Mouse (Mus musculus) cerebellum, postnatal 25 days (tissue): ENCODE results near the gene Snrpf.
"Not testable (repeated sequence)": the region's sequence is repeated elsewhere in the genome, so short reads cannot be mapped to it uniquely, and the experiment has no call there.

Experiments
- DNase-seq, 2 experiments: peaks; one replicate each; pipeline ENCODE4 v3.0.0; 2021; ENCODE audit warnings: mixed read lengths in 2 of 2

Snrpf gene

GRCm38 (mm10) chr10:93574966-93575365 is 14.5 kb downstream of the Snrpf start:
- DNase-seq = no peak

DNA sequence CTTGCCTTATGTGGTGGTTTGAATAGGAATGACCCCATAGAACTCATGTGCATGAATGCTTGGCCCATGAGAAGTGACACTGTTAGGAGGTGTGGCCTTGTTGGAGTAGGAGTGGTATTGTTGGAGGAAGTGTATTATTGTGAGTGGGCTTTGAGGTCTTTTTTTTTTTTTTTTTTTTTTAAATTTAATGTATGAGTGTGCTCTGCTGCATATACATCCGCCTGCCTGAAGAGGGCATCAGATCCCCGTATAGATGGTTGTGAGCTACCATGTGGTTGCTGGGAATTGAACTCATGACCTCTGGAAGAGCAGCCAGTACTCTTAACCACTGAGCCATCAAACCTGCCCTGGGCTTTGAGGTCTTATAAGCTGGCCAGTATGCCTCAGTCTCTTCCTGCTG is 17.3 kb downstream of the Snrpf start:
- no peak for DNase-seq

- DNase-seq = no peak
Measured at GRCm38 (mm10) chr10:93568671-93569070, 20.8 kb downstream of the Snrpf start.

DNA sequence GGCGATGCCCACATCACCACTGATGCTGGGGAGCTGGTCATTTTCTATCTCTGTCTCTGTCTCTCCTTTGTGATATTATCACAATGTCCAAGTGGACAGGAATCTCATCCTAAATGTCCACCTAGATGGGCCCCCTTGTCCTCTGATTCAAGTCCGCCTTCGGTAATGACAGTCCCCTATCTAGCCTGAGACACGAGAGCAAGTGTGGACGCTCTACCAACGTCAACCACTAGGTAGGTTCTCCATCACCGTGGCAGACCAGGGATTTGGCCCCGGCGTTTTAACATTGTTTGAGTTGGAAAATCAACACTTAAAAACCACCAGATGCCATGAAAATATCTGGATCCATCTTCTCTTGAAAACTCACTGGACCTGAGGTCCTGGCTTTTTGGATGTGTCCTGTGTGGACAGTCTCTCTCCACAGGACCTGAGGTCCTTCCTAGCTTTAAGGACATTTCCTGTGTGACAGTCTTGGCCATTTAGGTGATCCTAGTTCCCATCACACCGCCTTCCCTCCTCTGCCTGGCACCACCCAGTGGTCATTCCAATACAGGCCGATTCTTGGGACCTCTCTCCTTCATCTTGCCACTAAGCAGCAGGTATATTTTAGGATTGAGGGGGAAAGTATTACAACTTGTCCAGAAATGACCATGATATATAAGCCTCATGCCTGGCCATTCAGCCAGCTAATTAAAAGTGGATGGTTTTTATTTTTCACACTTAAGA is 21.5 kb downstream of the Snrpf start:
- DNase-seq = no peak

DNA sequence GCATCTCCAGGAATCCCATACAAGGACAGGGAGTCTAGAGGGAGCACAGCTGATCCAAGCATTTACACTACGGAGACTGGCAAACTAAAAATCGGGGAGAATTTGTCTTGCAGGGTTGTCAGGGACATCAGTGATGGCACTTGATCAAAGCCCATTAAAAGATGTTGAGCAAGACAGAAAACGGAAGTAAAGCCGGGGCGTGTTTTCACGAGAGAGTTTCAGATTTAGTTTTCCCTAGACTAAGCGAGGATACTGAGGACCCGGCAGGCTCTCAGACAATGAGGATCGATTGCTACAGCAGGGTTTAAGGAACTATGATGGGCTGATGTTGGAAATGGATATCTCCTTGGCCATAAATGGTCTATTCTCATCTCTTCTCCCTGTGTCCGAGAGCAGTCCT is 22.4 kb downstream of the Snrpf start:
- DNase-seq = no peak

GRCm38 (mm10) chr10:93564518-93565090 is 24.9 kb downstream of the Snrpf start:
- DNase-seq = no peak

DNA sequence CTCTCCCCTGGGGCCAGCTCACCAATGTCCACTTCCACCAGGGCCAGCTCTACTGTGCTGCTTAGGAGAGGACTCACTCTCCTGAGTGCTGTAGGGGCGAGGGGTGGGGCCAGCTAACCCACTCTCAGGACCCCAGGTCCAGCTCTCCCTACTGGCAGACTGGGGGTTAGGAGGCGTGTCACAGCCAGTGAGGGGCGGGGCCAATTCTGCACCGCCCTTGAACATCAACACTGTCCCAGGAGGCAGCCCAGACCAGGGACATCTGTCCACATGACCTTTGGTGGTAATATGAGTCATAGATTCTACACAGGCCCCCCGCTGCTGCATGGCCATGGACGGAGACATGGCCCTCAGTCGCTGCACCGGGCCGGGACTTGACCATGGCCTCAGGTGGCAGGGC is 29.7 kb downstream of the Snrpf start:
- no peak for DNase-seq

DNA sequence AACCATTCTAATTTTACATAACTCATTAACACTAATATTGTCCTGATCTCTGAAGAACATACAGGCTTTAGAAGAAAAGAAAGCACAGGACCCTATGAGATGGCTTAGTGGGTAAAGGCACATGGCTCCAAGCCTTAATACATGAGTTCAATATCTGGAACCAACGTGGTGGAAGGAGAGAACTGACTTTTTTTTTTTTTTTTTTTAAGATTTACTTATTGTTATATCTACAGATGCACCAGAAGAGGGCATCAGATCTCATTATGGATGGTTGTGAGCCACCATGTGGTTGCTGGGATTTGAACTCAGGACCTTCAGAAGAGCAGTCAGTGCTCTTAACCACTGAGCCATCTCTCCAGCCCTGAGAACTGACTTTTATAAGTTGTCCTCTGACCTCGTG is 31.5 kb downstream of the Snrpf start:
- DNase-seq = not testable (repeated sequence)

DNA sequence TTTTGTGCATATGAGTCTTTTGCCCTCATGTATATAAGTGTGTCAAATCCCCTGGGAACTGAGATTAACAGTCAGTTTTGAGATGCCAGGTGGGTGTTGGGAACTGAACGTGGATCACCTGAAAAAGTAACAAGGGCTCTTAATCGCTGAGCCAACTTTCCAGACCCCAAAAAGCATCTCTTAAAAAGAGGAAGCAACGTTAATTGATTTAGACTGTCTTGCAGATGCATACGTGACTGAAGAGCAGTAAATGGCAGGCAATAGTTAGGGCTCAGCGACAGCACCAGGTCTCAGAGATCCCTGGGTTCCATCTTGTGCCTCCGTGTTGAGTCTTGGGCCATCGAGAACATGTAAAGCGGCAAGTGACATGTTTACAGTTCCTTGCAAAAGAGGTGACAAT is 36.9 kb downstream of the Snrpf start:
- DNase-seq = no peak

GRCm38 (mm10) chr10:93549821-93550220 is 39.7 kb downstream of the Snrpf start:
- DNase-seq = no peak

DNA sequence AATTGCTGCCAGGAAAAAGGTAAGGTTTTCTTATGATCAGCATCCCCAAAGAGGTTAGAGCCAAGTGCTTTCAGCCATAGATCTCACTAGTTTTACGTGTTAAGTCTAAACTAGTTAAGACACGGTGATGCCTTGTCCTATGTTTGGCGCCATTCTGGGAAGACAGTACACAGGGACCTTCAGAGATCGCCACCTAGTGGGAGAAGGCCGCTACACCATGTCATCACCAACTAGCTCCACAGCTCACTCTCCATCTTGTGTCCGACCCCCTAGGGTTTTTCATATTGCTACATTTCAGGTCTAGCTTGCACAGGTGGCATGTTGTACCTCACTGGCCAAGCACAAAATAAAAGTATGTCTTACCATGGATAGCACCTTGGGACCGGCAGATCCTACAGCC is 40.5 kb downstream of the Snrpf start:
- DNase-seq = peak; percentile 80 to 87

GRCm38 (mm10) chr10:93547741-93548270 is 41.7 kb downstream of the Snrpf start:
- DNase-seq = no peak

- no peak for DNase-seq
Measured at GRCm38 (mm10) chr10:93544172-93544571, 45.3 kb downstream of the Snrpf start.

- no peak for DNase-seq
Measured at GRCm38 (mm10) chr10:93543176-93543575, 46.3 kb downstream of the Snrpf start.

DNA sequence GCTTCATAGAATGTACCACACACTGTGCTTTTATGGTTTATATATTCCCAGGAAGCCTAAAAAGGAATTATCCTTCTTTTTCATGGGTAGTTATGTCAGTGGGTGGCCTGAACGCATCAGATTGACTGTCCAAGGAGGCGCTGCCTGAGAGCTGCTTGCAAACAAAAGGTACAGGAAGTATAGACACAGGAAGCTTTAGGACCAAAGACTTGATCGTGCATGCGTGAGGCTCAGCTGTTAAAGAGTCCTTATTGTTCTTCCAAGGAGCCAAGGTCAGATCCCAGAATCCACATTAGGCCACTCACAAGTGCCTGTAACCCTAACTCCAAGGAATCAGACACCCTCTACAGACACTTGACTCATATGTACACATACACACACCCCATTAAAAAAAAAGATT is 47.1 kb downstream of the Snrpf start:
- DNase-seq = no peak

DNA sequence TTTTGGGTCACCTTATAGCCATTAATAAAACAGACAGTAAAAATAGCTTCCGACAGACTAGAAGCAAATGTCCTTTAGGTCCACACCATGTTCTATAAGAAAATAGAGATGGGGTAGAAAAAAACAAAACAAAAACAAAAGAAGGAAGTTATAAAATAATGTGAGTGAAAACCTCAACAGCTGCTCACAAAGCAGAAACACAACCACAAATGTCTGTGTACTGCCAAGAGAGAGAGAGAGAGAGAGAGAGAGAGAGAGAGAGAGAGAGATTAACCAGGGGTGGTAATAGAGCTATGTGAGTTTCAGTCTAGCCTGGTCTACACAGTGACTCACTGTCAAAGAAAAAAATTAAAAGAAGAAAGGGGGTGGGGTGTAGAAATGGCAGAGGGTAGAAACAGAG is 47.9 kb downstream of the Snrpf start:
- DNase-seq = no peak

DNA sequence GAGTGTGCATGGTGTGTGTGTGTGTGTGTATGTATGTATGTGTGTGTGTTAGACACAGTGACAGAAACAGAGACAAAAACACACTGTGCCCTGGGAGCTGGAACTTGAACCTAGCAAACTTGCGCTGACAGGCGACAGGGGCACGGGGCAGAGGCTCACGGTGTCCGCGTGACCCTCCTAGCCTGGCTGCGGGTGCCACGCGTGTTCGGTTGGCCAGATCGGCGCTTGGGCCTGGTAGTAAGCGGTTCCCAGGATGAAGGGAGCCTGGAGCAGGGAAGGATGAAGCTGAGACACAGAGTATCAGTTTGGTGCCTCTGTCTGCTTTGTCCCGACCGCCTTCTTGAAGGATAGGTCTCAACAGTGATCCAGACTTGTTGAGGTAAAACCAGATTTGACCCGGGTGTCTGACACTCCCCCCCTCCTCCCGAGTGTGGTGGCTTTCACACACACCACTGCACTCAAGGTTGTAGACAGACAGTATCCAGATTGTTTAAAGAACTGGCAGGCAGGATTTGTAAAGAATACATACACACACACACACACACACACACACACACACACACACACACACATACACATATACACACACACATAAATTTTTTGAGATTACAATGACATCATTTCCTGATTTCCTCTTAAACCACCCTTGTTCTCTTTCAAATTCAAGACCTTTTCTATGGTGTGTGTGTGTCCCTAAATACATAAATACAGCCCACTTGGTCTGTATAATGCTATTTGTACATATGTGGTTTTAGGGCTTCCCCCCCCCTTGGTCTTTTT is 48.9 kb downstream of the Snrpf start, which contains the start of gene Ccdc38:
Gene Ccdc38, plus strand, starts transcription at position 202 of the 780 bp plus-strand sequence.
- peak in 1 of 2 experiments; percentile 14 for DNase-seq

GRCm38 (mm10) chr10:93539775-93540430 is 49.6 kb downstream of the Snrpf start, which contains the start of gene Amdhd1:
TSS of gene Amdhd1 (minus strand) at chr10:93540033.
- DNase-seq = peak; percentile 53 to 78

- DNase-seq = no peak
Measured at GRCm38 (mm10) chr10:93538818-93539217, 50.7 kb downstream of the Snrpf start.

GRCm38 (mm10) chr10:93538287-93538686 is 51.2 kb downstream of the Snrpf start:
- no peak for DNase-seq
